Mouse (Mus musculus) E14TG2a.4 (cell line): ENCODE data around the gene Opn4.
A peak's percentile ranks its signal among the peaks of the same experiment; 100 is the strongest.

ENCODE experiments used
- H3K27me3 ChIP-seq: 2 replicates; pipeline ENCODE4 v1.6.1; 2014; ENCODE audit warnings: low read length, control low read depth; ENCODE audit not compliant: insufficient read depth
- H3K36me3 ChIP-seq: 2 replicates; pipeline ENCODE4 v1.6.1; 2014; ENCODE audit warnings: low read length, control low read depth; ENCODE audit not compliant: insufficient read depth
- H3K4me1 ChIP-seq: replicated peaks from 2 replicates; pipeline ENCODE4 v1.6.1; 2014; ENCODE audit warnings: low read depth, low read length, control low read depth
- H3K4me3 ChIP-seq: replicated peaks from 2 replicates; pipeline ENCODE4 v1.5.1; 2014; ENCODE audit warnings: mild to moderate bottlenecking, low read length
- H3K9me3 ChIP-seq: 2 replicates; pipeline ENCODE4 v1.6.1; 2014; ENCODE audit warnings: low read length, control low read depth
- CTCF ChIP-seq: conservative IDR thresholded peaks from 2 replicates; pipeline ENCODE4 v1.5.1; 2014; ENCODE audit warnings: low read length
- NANOG ChIP-seq: IDR thresholded peaks from 2 replicates; pipeline ENCODE4 v1.6.1; 2014; ENCODE audit warnings: borderline replicate concordance, low read length, mixed read lengths
- POU5F1 ChIP-seq: IDR thresholded peaks from 2 replicates; pipeline ENCODE4 v1.6.1; 2014; ENCODE audit warnings: low read length, borderline replicate concordance

Gene Opn4

DNA sequence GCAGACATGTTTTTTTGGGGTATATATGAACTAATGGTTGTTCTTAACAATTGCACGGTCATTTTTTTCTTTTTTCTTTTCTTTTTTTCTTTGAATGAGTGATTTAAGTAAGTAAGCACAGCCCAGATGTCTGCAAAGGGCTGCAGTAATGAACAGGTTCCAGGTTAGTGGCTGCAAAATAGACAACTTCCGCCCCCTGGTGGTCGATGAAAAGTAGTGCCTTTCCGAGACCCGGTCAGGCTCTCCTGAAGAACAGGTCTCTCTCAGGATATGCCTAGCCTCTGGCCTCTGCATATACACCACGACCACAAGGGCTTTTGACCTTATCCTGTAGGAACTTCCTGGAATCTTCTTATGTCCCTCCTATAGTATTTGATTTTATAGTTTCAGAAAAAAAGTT is 29.6 kb downstream of the Opn4 start:
- H3K27me3 ChIP-seq: peaks cover 18% of the 10 kb centered on the region
- peaks cover 38% of the 10 kb centered on the region for H3K4me1 ChIP-seq
- no peaks in the 10 kb centered on the region for H3K36me3 ChIP-seq
- H3K9me3 ChIP-seq: no peaks in the 10 kb centered on the region
- no peak overlapping the region for H3K4me3 ChIP-seq
- TF ChIP-seq NANOG (no peak), CTCF (peak; percentile 53)

DNA sequence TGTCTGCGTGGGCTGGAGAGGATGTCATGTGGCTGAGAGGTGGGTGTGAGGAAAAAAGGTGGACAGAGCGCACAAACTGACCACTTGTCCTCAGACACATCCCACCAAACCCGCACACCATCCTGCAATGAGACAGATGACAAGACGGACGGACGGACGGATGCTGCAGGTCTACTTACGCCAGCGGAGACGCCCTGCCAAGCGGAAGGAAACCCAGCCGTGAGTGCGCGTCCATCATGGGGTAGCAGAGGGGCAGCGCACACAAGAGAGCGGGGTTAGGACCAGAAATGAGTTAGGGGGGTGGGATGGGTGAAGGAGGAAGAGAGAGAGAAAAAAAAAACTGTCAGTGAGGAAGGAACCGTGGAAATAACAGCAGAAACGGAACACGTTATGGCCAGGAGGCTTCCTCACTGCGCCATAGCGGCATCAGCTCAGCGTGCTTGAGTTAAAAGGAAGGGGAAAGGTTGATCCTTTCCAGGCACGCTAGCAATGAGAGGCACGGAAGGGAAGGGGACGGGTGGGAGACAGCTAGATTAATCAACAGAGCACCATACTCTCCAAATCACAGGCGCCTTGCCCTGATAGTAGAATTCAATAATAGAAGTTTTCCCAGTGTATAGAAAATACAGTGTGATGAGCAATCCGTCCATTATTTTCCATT is 30.3 kb downstream of the Opn4 start:
- H3K4me3 ChIP-seq: peak overlapping the region; percentile 64
- H3K4me1 ChIP-seq: peaks cover 38% of the 10 kb centered on the region
- H3K36me3 ChIP-seq: no peaks in the 10 kb centered on the region
- H3K27me3 ChIP-seq: peaks cover 18% of the 10 kb centered on the region
- no peaks in the 10 kb centered on the region for H3K9me3 ChIP-seq
- TF ChIP-seq NANOG: no peak
- TF ChIP-seq POU5F1: no peak
- TF ChIP-seq CTCF: no peak

DNA sequence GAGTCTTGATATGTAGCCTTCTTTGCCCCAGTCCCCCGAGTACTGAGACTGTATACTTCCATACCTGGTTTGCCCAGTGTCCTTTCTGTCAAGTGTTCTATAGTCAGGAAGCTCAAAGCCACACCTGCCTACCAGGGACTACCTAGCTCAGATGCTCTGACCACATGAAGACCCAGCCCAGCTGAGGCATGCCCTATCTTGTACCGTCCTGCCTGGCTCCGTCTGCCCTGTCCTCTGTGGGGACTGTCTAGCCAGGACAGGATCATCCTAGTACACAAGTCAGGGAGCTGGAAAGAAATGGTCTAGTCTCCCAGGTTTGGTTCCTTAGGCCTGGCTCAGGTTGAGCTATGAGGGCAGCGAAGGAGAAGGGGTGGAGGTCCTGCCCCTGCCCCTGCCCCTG is 31.3 kb downstream of the Opn4 start:
- Histone ChIP-seq H3K4me1 (peaks cover 34% of the 10 kb centered on the region), H3K9me3 (no peaks in the 10 kb centered on the region), H3K36me3 (no peaks in the 10 kb centered on the region), H3K4me3 (no peak overlapping the region), H3K27me3 (peaks cover 18% of the 10 kb centered on the region)
- no peak for TF ChIP-seq CTCF
- TF ChIP-seq NANOG: no peak
- no peak for TF ChIP-seq POU5F1

DNA sequence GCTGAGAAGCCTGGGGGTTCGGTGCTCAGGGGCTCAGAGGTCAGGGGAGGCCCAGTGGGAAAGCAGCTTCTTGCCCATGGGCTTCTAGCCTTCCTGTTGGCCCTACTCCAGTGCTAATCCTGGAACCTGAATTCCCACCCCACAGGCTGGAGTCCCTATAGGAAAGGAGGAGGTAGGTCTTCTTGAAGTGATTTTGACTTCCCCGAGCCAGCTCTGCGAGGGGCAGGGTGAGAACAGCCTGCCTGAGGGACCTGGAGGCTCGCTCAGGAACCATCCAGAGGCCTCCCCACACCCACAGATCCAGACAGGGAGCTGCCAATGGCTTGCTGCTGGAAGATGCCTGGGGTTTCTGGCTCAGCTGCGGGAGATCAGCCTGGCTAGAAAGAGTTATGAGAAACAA is 32.2 kb downstream of the Opn4 start:
- H3K27me3 ChIP-seq: peaks cover 18% of the 10 kb centered on the region
- TF ChIP-seq CTCF (no peak), NANOG (no peak), POU5F1 (no peak)
- H3K4me3 ChIP-seq: no peak overlapping the region
- H3K4me1 ChIP-seq: peaks cover 27% of the 10 kb centered on the region
- no peaks in the 10 kb centered on the region for H3K9me3 ChIP-seq
- H3K36me3 ChIP-seq: no peaks in the 10 kb centered on the region

DNA sequence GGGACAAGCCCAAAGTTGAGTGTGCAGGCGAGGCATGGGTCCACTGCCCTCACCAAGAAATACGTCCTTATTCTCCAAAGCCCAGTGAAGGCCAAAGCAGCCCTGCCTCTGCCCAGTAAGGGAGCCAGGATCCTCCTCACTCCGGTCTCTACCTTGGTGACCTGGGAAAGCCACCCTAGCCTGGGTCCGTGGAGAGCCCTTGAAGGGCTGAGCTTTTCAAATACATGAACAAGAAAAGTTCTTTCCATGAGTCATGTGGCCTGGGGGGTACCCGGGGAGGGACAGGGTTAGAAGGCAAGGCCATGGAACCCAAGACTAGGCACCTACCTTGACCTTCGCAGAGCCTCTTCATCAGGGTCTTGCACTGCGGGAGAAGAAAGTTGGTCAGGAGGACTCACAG is 33.4 kb downstream of the Opn4 start:
- H3K27me3 ChIP-seq: peaks cover 15% of the 10 kb centered on the region

DNA sequence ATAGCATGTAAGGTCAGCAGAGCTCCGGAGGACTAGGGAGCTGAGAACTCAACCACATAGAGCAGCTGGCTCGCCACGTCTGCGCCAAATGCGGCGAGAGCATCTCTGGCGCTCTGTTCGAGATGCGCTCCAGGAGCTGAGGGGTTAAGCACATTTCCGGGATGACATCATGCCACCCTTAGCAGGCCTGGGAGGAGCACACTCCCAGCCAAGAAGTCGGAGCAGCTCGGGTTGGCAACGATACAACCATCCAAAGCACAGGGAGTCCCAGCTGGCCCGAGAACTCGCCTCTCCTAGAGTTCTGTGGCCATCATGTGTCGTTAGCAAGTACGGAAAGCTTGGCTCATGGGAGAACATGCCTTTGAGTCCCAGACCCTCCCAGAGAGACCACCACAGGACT is 34.2 kb downstream of the Opn4 start:
- Histone ChIP-seq H3K27me3 (peaks cover 15% of the 10 kb centered on the region), H3K4me3 (no peak overlapping the region)
- TF ChIP-seq CTCF (no peak), NANOG (no peak), POU5F1 (no peak)

More for the DNA sequence above, 33.4 kb downstream of the Opn4 start:
- no peak overlapping the region for H3K4me3 ChIP-seq
- no peaks in the 10 kb centered on the region for H3K9me3 ChIP-seq
- H3K4me1 ChIP-seq: peaks cover 30% of the 10 kb centered on the region
- no peaks in the 10 kb centered on the region for H3K36me3 ChIP-seq
- no peak for TF ChIP-seq NANOG
- TF ChIP-seq POU5F1: no peak
- no peak for TF ChIP-seq CTCF

DNA sequence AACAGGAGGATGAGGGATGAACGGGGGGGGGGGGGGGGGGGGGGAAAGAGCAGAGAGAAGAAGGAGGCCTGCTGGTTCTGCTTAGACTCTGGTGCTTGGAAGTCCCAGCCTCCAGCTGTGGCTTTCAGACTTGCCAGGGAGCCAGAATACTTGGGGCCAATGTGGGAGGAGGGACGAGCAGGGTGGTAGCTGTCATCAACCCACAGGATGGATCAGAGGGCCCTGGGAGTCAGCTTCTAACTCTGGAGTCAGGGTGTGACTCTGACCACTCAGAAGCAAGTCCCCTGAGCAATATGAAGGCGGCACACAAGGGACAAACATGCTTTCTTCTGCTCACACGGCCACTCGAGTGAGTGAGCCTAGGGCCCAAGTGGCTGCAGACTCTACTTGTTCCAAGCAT is 35.3 kb downstream of the Opn4 start:
- Histone ChIP-seq H3K4me3 (no peak overlapping the region), H3K9me3 (no peaks in the 10 kb centered on the region), H3K27me3 (peaks cover 17% of the 10 kb centered on the region), H3K4me1 (peaks cover 42% of the 10 kb centered on the region), H3K36me3 (no peaks in the 10 kb centered on the region)
- TF ChIP-seq NANOG (no peak), CTCF (no peak), POU5F1 (no peak)

More for the DNA sequence above, 34.2 kb downstream of the Opn4 start:
- Histone ChIP-seq H3K4me1 (peaks cover 37% of the 10 kb centered on the region), H3K9me3 (no peaks in the 10 kb centered on the region), H3K36me3 (no peaks in the 10 kb centered on the region)

DNA sequence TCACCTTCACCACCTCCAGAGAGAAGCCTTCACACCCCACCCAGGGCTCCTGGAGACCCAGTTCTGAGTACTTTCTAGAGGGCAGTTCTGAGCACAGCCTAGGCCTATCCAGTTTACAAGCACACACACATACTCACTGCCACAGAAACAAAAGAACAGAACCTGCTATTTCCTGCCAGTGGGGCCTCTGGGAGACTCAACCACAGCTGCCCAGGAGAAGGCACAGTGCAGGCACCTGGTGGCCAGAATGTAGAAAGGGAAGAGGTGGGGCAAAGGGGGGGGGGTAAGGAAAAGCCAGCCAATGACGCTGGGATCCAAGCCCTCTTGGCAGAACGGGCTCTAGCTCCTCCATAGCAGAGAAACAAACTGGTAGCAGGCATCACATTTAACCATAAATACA is 37.5 kb downstream of the Opn4 start:
- Histone ChIP-seq H3K4me3 (no peak overlapping the region), H3K36me3 (no peaks in the 10 kb centered on the region)
- TF ChIP-seq CTCF (no peak), NANOG (no peak), POU5F1 (no peak)

DNA sequence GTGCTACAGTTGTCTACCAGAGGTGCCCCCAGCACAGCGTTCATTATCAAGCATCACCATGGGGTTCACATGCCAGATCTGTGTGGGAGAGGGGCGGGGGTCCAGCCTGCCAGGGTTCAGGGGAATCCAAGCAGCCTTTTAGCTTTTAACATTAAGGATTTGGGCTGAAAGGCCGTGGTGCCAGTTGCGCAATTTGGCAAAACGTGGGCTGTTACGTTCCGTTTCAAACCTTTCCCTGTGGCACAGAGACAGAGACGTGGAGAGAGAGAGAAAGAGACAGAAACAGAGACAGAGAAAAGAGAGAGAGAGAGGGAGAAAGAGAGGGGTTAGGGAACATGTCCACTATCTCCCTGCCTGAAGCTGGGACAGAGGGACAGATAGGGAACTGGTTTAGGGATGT is 38.3 kb downstream of the Opn4 start:
- H3K4me3 ChIP-seq: no peak overlapping the region
- TF ChIP-seq NANOG (no peak), CTCF (no peak), POU5F1 (no peak)
- H3K4me1 ChIP-seq: peaks cover 30% of the 10 kb centered on the region
- H3K36me3 ChIP-seq: no peaks in the 10 kb centered on the region
- peaks cover 7% of the 10 kb centered on the region; the same call in 1 of the 2 replicates for H3K27me3 ChIP-seq
- no peaks in the 10 kb centered on the region for H3K9me3 ChIP-seq

More for the DNA sequence above, 37.5 kb downstream of the Opn4 start:
- no peaks in the 10 kb centered on the region for H3K9me3 ChIP-seq
- peaks cover 6% of the 10 kb centered on the region; the same call in 1 of the 2 replicates for H3K27me3 ChIP-seq
- peaks cover 30% of the 10 kb centered on the region for H3K4me1 ChIP-seq
